Mouse (Mus musculus) liver, postnatal 0 days (tissue): ENCODE results near the gene A930004D18Rik.

ENCODE experiments used
- CTCF ChIP-seq: sonication (generic); IDR thresholded peaks from 2 replicates; pipeline ENCODE4 v1.5.1; 2016; ENCODE audit warnings: antibody characterized with exemption, low read depth
- EP300 ChIP-seq: IDR thresholded peaks from 2 replicates; pipeline ENCODE4 v1.6.1; 2016; ENCODE audit warnings: antibody characterized with exemption, low read depth, mild to moderate bottlenecking

- TF ChIP-seq CTCF (no peak), EP300 (no peak)
These were observed 40.7 kb downstream of the A930004D18Rik start, which contains the start of gene H2al2a for GRCm38 (mm10) chr2:17996858-17997257.
